Mouse (Mus musculus) forebrain, embryonic 16.5 days (tissue): Measurements from ENCODE around the gene Orc4. TPM values are rescaled to one million over a fixed set of nuclear protein-coding genes. Genes with fewer than 3 reads are reported as not detected.
"Not testable (repeated sequence)": the region's sequence is repeated elsewhere in the genome, so short reads cannot be mapped to it uniquely, and the experiment has no call there.

Experiments used
- ATAC-seq: fragments of 200-750 bp; cut with Nextera tagmentation; 2 replicates; pipeline ENCODE4 v1.8.0; 2017; ENCODE audit warnings: mild to moderate bottlenecking, moderate library complexity
- H3K27ac ChIP-seq: fragments of 300-500 bp; sonication (generic); 2 replicates; pipeline ENCODE4 v1.5.1; 2014; ENCODE audit warnings: low read length, control low read depth
- H3K27me3 ChIP-seq: fragments of 300-500 bp; sonication (generic); replicated peaks from 2 replicates; pipeline ENCODE4 v1.6.1; 2014; ENCODE audit warnings: low read length; ENCODE audit not compliant: control insufficient read depth, insufficient read depth
- H3K36me3 ChIP-seq: fragments of 300-500 bp; sonication (generic); 2 replicates; pipeline ENCODE4 v1.6.1; 2014; ENCODE audit not compliant: control insufficient read depth, insufficient read depth
- H3K4me1 ChIP-seq: fragments of 300-500 bp; sonication (generic); replicated peaks from 2 replicates; pipeline ENCODE4 v1.6.1; 2014; ENCODE audit warnings: low read length; ENCODE audit not compliant: control insufficient read depth, insufficient read depth
- H3K4me2 ChIP-seq: fragments of 300-500 bp; sonication (generic); 2 replicates; pipeline ENCODE4 v1.6.1; 2014; ENCODE audit warnings: mild to moderate bottlenecking, low read length, control low read depth
- H3K4me3 ChIP-seq: fragments of 300-500 bp; sonication (generic); replicated peaks from 2 replicates; pipeline ENCODE4 v1.5.1; 2014; ENCODE audit warnings: mild to moderate bottlenecking, low read length, control low read depth
- H3K9ac ChIP-seq: fragments of 300-500 bp; sonication (generic); replicated peaks from 2 replicates; pipeline ENCODE4 v1.6.1; 2014; ENCODE audit warnings: low read depth, low read length, control low read depth
- H3K9me3 ChIP-seq: fragments of 300-500 bp; sonication (generic); 2 replicates; pipeline ENCODE4 v1.6.1; 2016; ENCODE audit warnings: low read length; ENCODE audit not compliant: control insufficient read depth
- WGBS: fragments of 180-500 bp; shearing (Covaris S2); extraction: QIAGEN DNeasy Blood & Tissue Kit; methylation state at CpG from one replicate; pipeline ENCODE4 v1.1.7; 2014; 5-methylcytosine and 5-hydroxymethylcytosine counted together
- polyA plus RNA-seq: library from polyadenylated mRNA; unstranded; fragments of >200 nt; fragmentation: Nextera tagmentation; extraction: Ambion mirVana; gene quantifications from 2 replicates; pipeline ENCODE4 v1.2.1, GENCODE M21; 2015

The Orc4 gene
- polyA plus RNA-seq, 1 experiment from 2014 or later: 110 TPM

DNA sequence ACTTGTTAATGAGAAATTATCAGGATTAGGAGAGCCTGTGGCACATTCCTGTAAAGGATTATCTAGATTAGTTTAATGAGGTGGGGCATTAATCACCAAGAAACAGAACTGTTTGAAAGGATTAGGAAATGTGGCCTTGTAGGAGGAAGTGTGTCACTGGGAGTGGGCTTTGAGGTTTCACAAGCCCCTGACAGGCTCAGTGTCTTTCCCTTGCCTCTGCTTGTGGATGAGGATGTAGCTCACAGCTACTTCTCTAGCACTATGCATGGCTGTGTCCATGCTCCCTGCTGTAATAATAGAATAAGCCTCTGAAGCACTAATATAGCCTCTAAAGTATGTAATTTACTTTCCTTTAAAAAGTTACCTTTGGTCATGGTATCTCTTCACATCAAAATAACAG is 34.2 kb downstream of the Orc4 start:
- no peaks in the 10 kb centered on the region for H3K27me3 ChIP-seq
- no peak overlapping the region for H3K27ac ChIP-seq
- no peak overlapping the region for H3K4me2 ChIP-seq
- H3K9me3 ChIP-seq: no peaks in the 10 kb centered on the region
- ATAC-seq: no peak
- no peaks in the 10 kb centered on the region for H3K4me1 ChIP-seq
- H3K9ac ChIP-seq: no peak overlapping the region
- no peak overlapping the region for H3K4me3 ChIP-seq
- H3K36me3 ChIP-seq: peaks cover 6% of the 10 kb centered on the region; the same call in 1 of the 2 replicates

DNA sequence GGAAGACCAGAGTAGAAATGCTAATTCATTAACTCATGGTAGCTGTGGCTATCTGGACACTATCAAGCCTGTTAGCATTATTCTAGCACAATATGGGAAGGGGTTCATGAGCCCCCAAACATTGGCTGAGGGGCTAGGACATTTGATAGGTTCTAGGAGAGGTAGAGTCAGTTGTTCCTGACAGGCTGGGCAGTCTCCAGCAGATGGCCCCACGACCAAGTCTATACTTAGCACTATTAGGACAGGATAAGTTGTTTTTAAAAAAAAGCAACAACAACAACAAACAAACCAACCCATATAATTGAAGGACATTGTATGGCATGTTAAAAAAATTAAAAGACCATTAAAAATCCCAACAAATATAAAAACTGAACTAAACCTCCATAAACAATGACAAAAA is 35.9 kb downstream of the Orc4 start:
- H3K4me1 ChIP-seq: no peaks in the 10 kb centered on the region
- H3K27me3 ChIP-seq: no peaks in the 10 kb centered on the region
- no peak overlapping the region for H3K27ac ChIP-seq
- no peak overlapping the region for H3K4me3 ChIP-seq
- H3K9me3 ChIP-seq: no peaks in the 10 kb centered on the region
- WGBS: 83% methylated on average over 1 of the region's 1 CpGs
- peaks cover 6% of the 10 kb centered on the region; the same call in 1 of the 2 replicates for H3K36me3 ChIP-seq
- ATAC-seq: no peak
- no peak overlapping the region for H3K4me2 ChIP-seq
- no peak overlapping the region for H3K9ac ChIP-seq

DNA sequence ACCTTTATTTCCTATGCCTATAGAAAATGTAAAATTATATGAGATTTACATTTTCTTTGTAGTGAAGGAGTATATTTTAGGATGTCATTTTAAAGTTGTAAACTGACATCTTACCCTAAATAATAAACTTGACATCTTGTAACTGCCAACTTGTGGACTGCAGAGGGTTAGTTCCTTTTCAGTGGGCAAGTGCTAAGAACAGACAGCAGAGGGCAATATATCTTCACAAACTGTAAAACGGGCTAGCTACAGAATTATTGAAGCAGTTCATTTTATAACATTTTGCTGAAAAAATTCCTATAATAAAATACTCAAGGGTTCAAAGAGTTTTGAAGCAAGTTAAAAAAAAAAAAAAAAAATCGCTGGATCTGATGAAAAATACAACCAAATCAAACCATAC is 41.2 kb downstream of the Orc4 start:
- no peak overlapping the region for H3K4me3 ChIP-seq
- H3K27ac ChIP-seq: no peak overlapping the region
- 54% methylated on average over 2 of the region's 2 CpGs for WGBS
- H3K9me3 ChIP-seq: no peaks in the 10 kb centered on the region
- H3K36me3 ChIP-seq: peaks cover 11% of the 10 kb centered on the region
- H3K27me3 ChIP-seq: no peaks in the 10 kb centered on the region
- no peak overlapping the region for H3K9ac ChIP-seq
- no peak overlapping the region for H3K4me2 ChIP-seq
- ATAC-seq: no peak
- H3K4me1 ChIP-seq: no peaks in the 10 kb centered on the region

DNA sequence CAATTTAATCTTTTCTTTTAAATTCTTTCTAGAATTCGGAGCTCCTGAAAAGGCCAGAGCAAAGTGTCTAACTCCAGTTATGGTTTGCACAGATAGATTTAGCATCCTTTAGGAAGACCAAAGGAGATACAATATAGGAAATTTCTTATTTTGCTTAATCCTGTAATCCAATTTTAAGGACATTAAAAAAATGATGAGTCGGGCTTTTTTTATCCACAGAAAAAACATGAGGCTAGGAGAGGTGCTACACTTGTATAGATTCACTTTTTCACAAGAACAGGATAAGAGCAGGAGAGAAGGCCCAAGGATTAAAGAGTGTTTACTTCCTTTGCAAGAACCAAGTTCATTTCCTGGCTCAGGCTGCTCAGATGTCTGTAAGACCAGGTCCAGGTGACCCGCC is 54.9 kb downstream of the Orc4 start:
- H3K4me2 ChIP-seq: no peak overlapping the region
- no peak overlapping the region for H3K9ac ChIP-seq
- 96% methylated on average over 3 of the region's 3 CpGs for WGBS
- H3K4me1 ChIP-seq: no peaks in the 10 kb centered on the region
- H3K27me3 ChIP-seq: no peaks in the 10 kb centered on the region
- no peak for ATAC-seq
- H3K4me3 ChIP-seq: no peak overlapping the region
- peaks cover 16% of the 10 kb centered on the region for H3K36me3 ChIP-seq
- H3K27ac ChIP-seq: no peak overlapping the region
- no peaks in the 10 kb centered on the region for H3K9me3 ChIP-seq

DNA sequence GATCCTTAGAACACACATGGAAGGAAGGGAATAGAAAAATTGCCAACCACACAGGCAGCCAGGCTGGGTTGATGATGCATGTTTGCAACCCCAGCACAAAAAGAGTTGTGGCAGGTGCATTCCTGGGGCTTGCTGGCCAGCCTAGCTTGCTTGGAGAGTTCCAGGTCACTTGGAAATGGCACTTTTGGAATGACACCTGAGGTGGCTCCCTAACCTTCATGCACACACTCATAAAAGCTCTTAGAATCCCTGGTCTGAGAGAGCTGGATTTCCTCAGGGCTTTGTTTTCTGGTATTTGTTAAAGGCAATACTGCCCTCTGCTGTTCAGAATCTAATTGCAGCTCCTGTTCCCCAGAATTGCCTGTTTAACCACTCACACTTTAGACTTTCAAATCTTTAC is 64.1 kb downstream of the Orc4 start:
- 0 out of 2 replicates have a peak overlapping the region, but pooled peaks have one; percentile 28 for H3K27ac ChIP-seq
- H3K9ac ChIP-seq: peak overlapping the region; percentile 35

DNA sequence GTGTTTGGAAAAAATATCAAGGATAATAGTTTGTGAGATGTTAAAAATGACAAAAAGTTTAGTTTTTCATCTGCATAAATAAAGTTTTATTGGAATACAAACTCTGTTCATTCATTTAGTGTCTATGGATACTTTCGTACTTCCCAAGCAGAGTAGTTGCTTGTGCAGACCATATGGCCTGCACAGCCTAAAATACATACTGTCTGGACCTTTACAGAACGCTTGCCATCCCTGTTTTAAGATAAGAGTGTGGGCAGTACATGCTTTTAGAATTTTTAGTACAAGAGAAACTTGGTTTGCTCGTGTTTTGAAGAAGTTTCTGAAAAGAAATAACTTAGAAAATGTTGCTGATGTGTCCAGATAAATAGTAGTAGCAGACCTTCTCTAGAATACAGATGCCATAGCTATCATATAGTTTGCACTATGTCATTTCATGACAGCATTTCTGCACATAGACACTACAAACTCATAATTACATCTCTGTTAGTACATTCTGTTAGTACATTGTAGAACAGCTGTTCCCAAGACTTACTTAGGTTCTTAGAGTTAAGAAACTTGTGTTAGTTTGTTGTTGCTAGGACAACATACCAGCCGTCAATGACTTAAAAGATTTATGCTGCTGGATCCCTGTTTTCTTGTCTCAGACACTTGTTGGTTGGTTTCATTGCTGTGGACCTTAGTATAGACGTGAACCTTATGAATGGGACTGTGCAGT is 81.7 kb downstream of the Orc4 start:
- Histone ChIP-seq H3K9ac (no peak overlapping the region), H3K4me2 (no peak overlapping the region), H3K4me3 (no peak overlapping the region), H3K9me3 (no peaks in the 10 kb centered on the region), H3K4me1 (no peaks in the 10 kb centered on the region), H3K27me3 (no peaks in the 10 kb centered on the region), H3K36me3 (no peaks in the 10 kb centered on the region), H3K27ac (no peak overlapping the region)
- ATAC-seq: no peak
- 88% methylated on average over 5 of the region's 5 CpGs for WGBS

More for the DNA sequence above, 64.1 kb downstream of the Orc4 start:
- peak; percentile 75 for ATAC-seq
- Histone ChIP-seq H3K9me3 (no peaks in the 10 kb centered on the region), H3K27me3 (no peaks in the 10 kb centered on the region), H3K4me1 (0 out of 2 replicates have a peak, but pooled peaks cover 2% of the 10 kb centered on the region), H3K36me3 (peaks cover 2% of the 10 kb centered on the region; the same call in 1 of the 2 replicates), H3K4me2 (no peak overlapping the region), H3K4me3 (no peak overlapping the region)

DNA sequence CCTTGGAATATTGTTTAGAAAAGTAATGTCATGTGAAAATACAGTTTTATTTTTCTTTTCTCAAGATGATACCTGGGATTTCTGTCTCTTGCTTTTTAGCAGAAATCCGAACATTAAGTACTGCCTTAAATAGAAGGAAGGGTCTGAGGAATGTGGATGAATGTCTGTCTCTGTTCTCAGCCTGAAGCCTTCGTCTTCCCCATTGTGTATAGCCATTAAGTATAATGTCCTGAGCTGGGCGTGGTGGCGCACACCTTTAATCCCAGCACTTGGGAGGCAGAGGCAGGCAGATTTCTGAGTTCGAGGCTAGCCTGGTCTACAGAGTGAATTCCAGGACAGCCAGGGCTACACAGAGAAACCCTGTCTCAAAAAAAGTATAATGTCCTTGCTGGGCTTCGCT is 84.5 kb downstream of the Orc4 start:
- H3K27me3 ChIP-seq, H3K36me3 ChIP-seq, H3K9me3 ChIP-seq, H3K4me1 ChIP-seq, H3K4me2 ChIP-seq, ATAC-seq, H3K27ac ChIP-seq, H3K9ac ChIP-seq, H3K4me3 ChIP-seq: not testable (repeated sequence)
- WGBS: 94% methylated on average over 6 of the region's 6 CpGs

Other genes with a start within 250 kb of the Orc4 start
- 52.3 and 53.4 TPM in 2 replicates for gene Acvr2a, start 136.2 kb downstream of the Orc4 start, polyA plus RNA-seq
- 36.8 and 40.1 TPM in 2 replicates for gene Mbd5, start 769 bp downstream of the Orc4 start, polyA plus RNA-seq